Mouse (Mus musculus): ENCODE measurements at regions not wholly inside any gene's neighbourhood (a gene's known extent, or its start where the extent isn't known, plus 50 kb on each side); places are given as distances from the start of the nearest gene placed in this dataset.
A peak's percentile ranks its signal among the peaks of the same experiment; 100 is the strongest.

DNA sequence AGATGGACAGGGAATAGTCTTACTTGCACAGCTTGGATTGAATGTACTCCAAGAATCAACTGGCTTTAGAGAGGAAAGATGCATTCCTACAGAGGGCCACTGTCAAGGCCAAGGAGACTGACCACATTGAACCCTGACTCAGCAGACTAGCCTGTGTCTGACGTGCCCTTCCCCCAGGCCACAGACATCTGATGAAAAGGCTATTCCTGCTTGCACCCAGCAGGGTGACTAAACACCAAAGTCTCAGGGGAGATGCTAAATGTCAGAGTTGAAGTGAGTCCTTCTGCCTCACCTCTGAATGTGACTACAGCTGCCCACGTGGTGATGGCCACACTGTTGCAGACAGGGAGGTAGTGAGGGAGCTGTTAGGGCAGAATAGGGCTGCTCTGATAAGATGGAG lies 140.2 kb upstream of the Fggy start:
- DNase-seq, result no peak

DNA sequence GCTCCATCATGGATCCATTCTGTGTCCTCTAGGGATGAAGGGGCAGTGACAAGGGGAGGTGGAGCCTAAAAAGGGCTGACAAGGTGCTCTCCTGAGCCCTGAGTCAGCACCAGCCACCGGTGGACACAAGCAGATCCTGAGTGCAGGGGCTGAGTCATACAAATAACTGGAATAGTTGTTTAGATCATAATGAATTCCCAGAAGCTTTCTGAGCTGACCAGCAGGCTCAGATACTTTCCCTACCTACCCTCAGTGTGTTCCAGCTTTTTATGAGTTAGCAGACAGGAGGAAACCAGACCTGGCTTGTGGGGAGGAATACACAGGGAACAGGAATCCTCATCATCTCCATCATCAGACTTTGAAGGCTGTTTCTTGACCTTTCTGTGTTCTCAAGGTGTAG lies 130.7 kb upstream of the Fggy start:
- DNase-seq, result no peak

DNA sequence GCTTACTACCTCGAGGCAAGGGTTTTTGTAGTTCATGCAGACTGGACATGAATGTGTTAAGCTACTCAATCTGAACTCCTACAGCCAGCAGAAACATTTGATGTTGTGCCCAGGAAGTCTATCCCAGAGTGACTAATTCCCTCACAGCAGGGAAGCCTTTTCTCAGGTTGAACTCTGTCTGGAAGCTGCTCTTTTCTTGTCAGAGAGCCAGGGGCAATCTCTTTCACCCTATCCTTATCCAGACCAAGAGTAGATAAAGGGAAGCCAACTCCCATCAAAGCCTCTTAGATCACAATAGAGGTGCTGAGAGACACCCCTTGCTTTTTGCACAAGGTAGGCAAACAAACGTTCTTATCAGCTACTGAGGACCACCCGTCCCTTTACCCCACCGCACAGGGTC lies 122.8 kb upstream of the Fggy start:
- DNase-seq, result peak in 1 of 2 experiments; percentile 7

DNA sequence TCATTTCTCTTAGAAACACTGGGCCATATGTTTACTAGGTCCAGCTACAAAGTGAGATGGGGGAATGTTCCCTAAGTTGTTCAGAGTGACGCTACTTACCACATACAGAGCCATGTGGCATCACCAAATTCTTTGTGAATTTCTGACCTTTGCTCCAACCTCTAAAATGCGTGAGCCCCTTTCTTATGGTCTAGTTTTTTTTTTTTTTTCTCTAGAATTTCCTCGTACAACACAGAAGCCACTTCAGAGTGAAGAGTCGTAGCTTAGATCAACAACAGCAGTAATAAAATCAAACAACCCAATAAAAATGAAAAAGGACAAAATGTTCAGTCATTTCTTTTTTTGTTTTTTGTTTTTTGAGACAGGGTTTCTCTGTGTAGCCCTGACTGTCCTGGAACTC lies 122.2 kb upstream of the Fggy start:
- no peak for DNase-seq

DNA sequence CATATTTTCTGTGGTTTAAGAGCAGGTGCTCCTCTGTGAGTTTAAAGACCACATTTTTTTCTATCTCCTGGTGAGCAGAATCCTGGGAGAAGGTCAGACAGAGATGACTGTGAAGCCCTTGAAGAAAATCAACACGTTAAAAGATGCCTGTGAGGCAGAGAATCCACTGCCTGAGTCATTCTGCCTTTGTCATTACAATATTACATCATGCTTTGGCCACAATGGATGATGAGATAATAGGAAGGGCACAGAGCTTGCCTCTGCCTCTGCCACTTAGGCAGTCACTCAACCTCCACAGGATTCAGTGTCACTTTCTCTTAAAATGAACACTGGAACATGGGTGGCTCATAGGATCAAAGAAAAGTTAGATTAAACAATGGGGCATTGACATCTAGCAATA lies 117.5 kb upstream of the Fggy start:
- no peak for DNase-seq

DNA sequence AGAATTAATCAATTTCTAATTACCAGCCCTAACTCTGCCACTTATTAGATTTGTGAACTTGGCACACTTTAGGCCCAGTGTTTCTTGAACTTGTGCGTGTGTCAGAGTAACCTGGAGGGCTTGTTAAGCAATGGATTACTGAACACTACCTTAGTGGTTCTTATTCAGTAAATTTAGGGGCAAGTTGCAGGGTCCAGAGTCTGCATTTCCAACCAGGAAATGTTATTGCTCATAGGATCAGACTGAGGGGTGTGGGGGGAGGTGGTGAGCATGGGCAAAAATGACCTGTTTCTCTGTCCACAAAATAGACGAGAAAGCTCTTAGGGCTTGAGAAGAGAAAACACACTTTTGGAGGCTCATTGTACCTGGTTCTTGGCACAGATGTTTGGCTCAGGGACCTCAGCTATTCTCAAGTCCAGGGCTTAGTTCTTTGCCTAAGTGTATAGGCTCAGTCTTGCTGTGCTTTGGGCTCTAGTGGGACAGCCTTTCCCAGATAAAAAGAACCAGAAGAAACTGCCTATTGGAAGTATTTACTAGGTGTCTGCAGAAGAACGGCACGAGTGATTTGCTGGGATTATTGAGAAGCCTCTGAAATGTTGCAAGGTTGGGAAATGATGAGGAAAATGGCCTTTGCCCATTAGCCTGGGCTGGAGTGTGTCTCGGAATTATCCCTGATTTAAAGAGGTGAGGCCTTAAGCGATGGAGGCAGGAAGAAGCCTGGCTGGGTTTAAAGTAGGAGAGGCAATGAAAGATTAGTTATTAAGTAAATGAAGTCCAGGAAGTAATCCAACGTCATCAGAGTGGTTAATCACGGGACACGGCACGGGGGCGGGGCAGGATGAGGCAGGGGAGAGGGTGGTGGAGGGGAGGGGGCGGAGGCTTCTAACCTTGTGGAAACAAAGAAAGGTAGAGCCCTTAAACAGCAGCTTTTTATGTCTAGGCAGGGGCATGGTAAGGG lies 113.2 kb upstream of the Fggy start:
- DNase-seq, result peak; percentile 41 to 54

DNA sequence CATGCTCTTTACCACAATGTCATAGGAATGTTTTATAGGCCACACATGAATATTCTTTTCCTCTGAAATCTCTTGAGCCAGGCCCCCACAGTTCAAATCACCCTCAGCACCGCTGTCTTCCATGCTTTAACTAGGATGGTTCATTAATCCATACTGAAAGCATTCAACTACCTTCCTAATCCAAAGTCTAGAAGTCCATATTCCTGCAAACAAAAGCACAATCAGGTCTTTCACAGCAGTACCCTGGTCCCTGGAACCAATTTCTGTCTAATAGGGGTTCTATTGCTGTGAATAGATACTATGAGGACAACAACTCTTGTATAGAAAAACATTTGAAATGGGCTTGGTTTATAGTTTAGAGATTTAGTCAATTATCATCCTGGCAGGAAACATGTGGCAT lies 107.0 kb upstream of the Fggy start:
- no peak for DNase-seq

DNA sequence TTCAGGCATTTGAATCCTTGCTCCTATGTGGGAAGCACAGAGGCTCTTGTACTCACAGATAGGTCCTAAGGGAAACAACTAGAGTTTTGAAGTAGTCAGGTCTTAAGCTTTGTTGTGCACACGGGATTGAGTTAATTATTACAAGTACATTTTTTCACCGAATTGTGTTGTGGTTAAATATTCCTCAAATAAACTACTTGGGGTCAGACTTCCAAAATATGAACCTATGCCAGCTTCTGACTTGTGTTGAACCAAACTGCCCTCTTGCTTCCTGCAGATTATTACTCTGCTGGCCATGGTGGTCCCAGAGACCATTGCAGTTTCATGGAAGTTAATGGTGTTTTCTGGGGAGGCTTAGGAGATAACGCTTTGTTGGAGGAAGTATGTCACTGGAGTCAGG lies 105.5 kb upstream of the Fggy start:
- DNase-seq, result no peak

DNA sequence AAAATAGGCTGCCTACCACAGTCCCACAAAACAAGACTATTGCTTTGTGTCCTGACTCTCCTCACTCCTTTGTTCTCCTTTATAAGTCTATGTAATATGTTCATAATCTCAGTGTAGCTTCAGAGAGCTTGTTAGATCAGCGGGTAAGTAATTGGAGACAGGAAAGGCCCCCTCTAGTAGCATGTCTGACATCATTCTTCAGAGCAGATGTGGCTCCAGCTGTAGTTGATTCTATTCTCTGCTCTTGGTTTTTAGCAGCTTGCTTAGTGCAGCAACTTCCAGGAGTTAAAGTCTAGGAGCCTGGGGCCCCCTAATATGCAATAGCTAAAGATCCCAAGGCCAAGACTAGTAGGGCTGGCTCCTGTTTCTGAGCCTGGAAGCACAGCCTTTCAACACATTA lies 101.0 kb upstream of the Fggy start:
- no peak for DNase-seq

DNA sequence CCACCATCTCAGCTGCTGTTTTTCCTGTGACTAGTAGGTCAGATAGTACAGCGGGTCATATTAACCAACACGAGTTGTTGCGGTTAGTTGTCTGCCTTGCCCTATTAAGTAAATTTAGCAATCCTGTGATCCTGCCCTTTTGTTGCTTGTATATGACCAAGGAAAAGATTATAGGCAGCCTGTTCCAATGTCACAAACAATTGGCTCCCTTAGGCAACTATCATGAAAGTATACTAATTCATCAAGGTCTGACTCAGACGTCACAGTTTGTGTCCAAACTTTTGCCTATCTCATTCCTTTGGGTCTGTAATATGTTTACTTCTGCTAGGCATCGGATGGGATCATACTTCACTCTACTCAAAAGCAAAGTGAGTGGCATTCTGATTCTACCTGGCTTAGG lies 100.4 kb upstream of the Fggy start:
- no peak for DNase-seq

DNA sequence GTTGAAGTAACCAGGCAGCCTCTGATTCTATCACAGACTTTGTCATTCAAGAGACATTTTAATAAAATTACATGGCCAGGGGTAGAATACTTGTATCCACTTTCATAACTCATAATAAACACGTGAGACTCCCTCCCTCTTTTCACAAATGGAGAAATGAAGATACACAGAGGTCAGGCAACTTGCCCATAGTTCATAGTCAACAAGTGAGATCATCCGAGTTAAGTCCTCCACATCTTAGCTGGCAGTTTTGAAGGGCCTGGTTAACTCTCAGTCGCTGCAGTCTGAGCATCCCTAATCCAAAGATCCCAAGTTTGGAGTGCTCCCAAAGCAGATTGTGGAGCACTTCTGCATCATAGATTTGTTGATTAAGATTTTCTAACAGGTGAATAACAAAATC lies 94.8 kb upstream of the Fggy start:
- DNase-seq, result no peak

DNA sequence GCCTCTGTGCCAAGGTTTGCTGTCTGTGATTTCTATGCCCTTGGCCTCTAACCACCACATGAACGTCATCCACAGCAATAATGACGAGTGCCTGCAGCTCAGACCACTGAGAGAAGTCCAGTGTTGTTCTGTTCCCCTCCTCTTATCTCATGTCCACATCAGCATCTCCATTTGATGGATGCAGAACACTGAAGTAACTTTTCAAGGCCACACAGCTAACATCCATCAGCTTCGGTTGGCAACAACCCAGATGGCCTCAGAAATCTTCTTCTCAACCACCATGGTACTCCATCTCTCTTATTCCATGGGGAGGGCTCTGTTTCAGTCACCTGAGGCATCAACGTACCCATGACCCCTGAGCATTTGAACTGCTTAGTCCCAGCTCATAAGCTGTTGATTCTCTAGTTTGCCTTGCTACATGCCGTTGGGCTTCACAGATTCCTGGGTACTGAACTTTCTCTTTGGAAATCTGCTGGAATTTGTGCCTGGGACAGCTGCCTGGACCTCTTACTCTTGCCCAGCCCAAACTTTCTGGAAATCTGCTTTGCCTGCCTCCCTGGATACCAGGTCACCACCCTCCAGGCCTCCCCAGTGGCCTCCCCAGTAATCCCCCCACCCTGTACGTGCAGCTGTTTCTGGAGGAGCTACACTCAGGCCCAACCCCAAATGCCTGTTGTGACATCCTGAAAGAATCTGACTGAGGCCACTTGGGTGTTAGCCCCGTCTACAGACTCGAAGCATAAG lies 94.1 kb upstream of the Fggy start:
- peak in 1 of 2 experiments; percentile 28 for DNase-seq

DNA sequence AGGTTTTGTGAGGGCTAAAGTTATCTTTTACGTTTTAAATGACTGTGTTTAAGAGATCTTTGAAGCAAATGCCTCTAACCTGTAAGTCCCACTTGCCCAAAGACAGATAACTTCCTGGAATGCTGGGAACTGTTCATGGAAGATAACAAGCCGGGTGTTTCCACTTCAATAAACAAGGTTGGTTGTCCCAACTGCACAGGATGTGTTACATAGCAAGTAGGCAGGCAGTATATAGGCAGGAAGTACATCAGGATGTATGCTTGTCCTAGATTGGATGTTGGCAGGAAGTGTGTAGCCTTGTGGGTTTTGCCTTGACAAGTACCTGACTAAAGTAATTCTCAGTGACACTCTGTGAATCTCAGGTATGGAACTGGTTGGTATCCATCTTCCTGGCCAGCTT lies 90.7 kb upstream of the Fggy start:
- no peak for DNase-seq

DNA sequence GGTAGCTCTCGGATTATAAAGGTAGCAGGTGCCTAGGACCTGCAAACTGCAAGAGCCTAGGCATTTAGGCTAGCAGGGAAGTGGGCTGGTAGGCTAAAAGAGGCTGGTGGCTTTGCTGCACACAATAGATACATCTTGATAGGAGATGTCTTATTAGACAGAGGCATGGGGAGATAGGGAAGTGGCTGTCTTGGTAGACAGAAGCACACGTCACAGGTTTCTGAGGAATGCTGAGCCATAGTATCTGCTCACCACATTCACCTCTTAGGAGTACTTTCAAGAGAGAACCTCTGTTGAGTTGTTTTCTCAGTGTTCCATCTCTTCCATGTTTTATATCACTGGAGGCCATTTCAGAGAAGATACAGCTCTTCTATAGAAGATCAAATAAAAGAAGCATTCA lies 89.8 kb upstream of the Fggy start:
- DNase-seq, result no peak

DNA sequence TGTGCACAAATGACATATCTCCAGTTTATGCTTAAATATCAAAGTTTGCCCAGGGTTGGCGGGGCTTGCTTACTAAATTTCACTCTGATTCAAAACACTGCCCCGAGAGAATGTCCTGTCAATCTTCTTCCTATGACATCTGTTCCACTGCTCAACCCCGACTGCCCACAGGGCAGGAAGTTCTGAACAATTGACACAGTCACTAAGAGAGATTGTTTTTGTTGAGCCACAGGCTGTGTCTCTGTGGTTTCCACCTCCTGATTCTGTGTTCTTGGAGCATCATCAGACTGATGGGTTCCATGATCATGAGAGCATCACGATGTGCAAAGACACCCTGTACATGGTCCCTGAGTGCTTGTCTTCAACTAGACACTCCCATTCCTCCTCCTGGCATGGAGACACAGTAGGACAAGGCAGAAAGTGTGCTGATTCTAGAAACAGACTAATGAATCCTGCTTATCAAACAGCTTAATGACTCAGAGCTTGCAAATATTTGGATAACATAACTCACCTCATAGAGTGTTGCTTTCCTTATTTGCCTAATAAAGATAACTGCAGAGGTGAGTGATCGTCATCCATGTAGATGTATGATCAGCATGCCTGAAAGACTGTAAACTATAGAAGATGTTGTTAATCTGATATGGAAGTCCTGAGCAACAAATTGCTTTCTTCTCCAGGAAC lies 82.4 kb upstream of the Fggy start:
- peak; percentile 14 to 28 for DNase-seq

DNA sequence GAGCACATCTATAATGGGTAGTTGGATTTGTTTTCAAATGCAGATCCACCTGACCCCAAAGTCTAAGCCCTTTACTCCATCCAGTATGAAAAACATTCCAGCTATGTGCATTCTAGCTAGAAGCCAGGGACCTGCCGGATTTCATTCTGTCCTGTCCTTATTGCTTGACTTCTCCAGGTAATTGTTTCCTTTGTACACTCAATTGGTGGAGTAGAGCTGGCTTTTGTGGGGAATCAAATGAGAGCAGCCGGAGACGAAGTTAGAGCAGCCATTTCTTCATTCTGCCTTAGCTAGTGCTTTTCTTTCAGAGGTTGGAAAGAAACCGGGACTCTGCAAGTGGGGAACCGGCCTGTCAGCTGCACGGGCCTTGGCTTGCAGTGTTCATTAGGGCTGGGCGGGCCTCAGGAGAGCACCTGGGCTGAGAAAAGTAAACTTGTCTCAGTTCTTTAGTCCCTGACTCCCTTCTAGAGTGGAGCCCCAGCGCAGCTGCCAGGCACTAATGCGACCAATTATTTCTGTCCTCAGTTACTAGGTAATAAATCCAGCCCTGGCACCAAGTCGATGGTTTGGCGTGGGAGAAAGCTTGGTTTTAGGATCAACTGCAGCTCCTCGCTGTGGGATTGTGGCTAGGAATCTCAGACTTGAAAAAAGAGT lies 81.1 kb upstream of the Fggy start:
- DNase-seq, result peak; percentile 28 to 44

DNA sequence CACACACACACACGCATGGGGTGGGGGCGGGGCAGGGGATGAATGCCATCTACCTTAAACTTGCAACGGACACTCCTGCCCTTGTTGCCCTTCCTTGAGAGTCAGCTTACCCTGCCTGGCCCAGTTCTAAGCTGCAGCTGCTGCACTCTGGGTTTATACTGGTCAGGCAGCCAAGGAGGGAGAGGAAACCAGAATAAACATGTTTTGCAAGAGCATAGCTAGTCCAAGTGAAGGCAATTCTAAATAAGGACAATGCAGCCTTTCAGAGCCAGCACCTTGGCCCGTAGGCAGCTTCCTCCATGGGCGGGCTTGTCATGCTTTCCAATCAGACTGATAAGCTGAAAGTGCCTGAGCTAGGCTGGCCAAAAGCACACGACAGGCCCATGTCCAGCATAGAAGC lies 73.7 kb upstream of the Fggy start:
- DNase-seq, result peak; percentile 71 to 88

DNA sequence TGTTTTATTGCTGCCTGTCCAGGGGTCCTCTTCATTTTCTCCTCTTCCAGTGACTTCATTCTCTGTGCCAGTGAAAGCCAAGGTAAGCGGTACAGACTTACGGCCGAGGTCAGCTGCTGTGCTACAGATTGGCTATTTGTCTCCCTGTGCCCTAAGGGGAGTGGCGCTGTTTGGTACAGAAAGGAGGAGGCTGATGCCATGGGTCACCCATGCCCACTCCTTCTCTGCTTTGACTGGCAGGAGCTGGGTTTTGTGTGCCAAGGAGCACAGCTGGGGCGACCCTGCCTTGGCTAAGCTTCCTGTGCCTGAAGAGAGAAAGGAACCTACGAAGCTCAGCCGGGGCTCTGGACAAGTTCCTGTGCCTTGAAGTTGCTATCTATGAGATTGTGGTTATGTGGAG lies 70.0 kb upstream of the Fggy start:
- DNase-seq, result no peak

DNA sequence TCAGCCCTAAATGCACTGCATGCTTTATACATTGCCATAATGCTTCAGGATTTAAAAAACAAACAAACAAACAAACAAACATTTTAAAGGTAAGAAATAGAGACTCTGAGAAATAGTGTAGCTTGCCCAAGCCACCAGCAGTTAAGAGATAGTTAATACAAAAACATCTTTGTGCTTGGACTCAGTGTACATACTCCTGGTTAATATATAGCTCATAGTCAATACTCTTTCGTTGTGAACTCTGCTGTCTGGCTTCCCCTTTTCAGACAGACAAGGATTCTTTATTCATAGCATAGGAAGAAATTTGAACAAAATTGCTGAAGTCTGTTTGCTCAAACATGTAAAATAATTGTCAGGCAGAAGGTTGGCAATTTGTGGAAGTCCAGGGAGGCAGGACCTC lies 69.3 kb upstream of the Fggy start:
- DNase-seq, result no peak

DNA sequence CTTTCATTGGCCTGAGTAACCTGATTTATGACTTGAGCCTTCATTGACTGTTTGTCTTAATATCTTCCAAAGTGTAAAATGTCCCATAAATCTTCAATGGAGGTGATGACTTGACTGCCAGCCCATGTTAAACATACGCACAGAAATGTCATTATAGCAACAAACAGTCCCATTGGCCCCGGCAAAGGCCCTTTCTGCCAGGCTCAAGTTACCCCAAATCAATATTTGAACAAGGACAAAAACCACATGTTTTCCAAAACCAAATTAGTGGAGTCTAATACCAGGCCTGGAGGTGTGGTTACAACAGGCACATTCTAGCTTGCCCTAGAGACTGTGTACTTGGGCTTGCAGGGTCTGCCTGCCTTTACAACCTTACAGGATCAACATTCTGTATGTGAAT lies 68.2 kb upstream of the Fggy start:
- no peak for DNase-seq

DNA sequence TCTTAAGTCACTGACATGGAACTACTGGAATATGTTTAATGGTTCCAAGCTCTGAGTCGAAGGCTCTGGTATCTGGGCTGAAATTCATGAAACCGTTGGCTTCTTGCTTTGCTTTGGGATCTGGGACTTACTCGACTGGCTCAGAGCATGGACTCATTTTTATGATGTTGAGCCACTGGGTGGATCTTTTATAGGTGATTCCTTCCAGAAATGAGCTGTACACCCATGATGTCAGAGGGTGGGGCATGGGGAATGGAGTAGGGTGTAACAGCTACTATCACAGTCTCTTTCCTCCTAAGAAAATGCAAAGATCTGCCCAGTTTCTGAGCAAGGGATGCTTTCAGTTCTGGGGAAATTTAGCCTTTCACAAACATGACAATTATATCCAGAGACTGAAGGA lies 57.0 kb upstream of the Fggy start:
- no peak for DNase-seq

DNA sequence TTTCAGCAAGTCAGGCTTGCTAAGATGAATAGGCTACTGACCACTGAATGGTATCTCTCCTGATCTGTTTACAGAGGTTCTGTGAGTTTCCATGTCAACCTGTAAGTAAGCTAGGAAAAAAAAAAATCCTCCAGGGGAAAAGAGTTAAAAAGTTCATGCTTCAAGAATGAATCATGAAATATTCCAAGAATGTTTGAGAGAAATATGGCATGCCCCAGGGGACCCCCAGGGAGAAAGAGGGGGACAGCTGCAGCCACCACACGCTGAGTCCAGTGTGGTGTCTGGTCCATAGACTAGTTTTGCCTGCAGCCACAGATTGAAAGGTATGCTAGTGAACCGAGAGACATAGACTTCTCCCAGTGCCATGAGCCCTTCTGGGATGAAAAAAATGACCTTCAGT lies 56.1 kb upstream of the Fggy start:
- DNase-seq, result no peak

All from lung, postnatal 4 days (tissue).